Mouse (Mus musculus): ENCODE measurements at regions not wholly inside any gene's neighbourhood (a gene's known extent, or its start where the extent isn't known, plus 50 kb on each side); places are given as distances from the start of the nearest gene placed in this dataset.
A peak's percentile ranks its signal among the peaks of the same experiment; 100 is the strongest.

- Histone ChIP-seq H3K4me1 (ENCODE audit: control insufficient read depth, insufficient read depth, low read length) (no peaks in the 10 kb centered on the region), H3K4me2 (replicated peaks; ENCODE audit: low read depth, low read length, severe bottlenecking) (no peak overlapping the region), H3K27me3 (ENCODE audit: control insufficient read depth, insufficient read depth, low read length) (no peaks in the 10 kb centered on the region), H3K27ac (replicated peaks; ENCODE audit: low read depth, low read length) (no peak overlapping the region), H3K36me3 (ENCODE audit: control insufficient read depth, insufficient read depth, low read length) (no peaks in the 10 kb centered on the region), H3K4me3 (replicated peaks; ENCODE audit: low read length) (no peak overlapping the region), H3K9ac (ENCODE audit: low read depth, low read length, severe bottlenecking) (no peak overlapping the region), H3K9me3 (ENCODE audit: control insufficient read depth, low read length) (no peaks in the 10 kb centered on the region)
- no peak for TF ChIP-seq POLR2A (IDR thresholded peaks at IDR 0.05; ENCODE audit: borderline replicate concordance, extremely low read depth, insufficient read depth, insufficient read length)
- 45% methylated on average over 3 of the region's 3 CpGs for WGBS
- DNase-seq (ENCODE audit: low spot score) (peak; percentile 31), ATAC-seq (ENCODE audit: low FRiP score, low read depth) (no peak)
Observed at GRCm38 (mm10) chr10:103715080-103715725, 347.6 kb downstream of the Slc6a15 start.

GRCm38 (mm10) chr10:103718998-103719662 lies 351.5 kb downstream of the Slc6a15 start:
- DNase-seq (ENCODE audit: low spot score) (no peak), ATAC-seq (ENCODE audit: low FRiP score, low read depth) (no peak)
- TF ChIP-seq POLR2A (IDR thresholded peaks at IDR 0.05; ENCODE audit: borderline replicate concordance, extremely low read depth, insufficient read depth, insufficient read length), result no peak
- Histone ChIP-seq H3K4me3 (replicated peaks; ENCODE audit: low read length) (no peak overlapping the region), H3K27me3 (ENCODE audit: control insufficient read depth, insufficient read depth, low read length) (no peaks in the 10 kb centered on the region), H3K4me2 (replicated peaks; ENCODE audit: low read depth, low read length, severe bottlenecking) (no peak overlapping the region), H3K36me3 (ENCODE audit: control insufficient read depth, insufficient read depth, low read length) (no peaks in the 10 kb centered on the region), H3K9me3 (ENCODE audit: control insufficient read depth, low read length) (no peaks in the 10 kb centered on the region), H3K27ac (replicated peaks; ENCODE audit: low read depth, low read length) (no peak overlapping the region), H3K4me1 (ENCODE audit: control insufficient read depth, insufficient read depth, low read length) (no peaks in the 10 kb centered on the region), H3K9ac (ENCODE audit: low read depth, low read length, severe bottlenecking) (no peak overlapping the region)
- 60% methylated on average over 8 of the region's 8 CpGs for WGBS

GRCm38 (mm10) chr10:103726680-103727079 lies 359.1 kb downstream of the Slc6a15 start:
- ATAC-seq (ENCODE audit: low FRiP score, low read depth) (peak; percentile 91), DNase-seq (ENCODE audit: low spot score) (peak; percentile 36)
- no peaks in the 10 kb centered on the region for H3K27me3 ChIP-seq (ENCODE audit: control insufficient read depth, insufficient read depth, low read length)
- no peaks in the 10 kb centered on the region for H3K4me1 ChIP-seq (ENCODE audit: control insufficient read depth, insufficient read depth, low read length)
- no peaks in the 10 kb centered on the region for H3K36me3 ChIP-seq (ENCODE audit: control insufficient read depth, insufficient read depth, low read length)
- H3K4me3 ChIP-seq (replicated peaks; ENCODE audit: low read length), result no peak overlapping the region
- no peak overlapping the region for H3K9ac ChIP-seq (ENCODE audit: low read depth, low read length, severe bottlenecking)
- no peak overlapping the region for H3K4me2 ChIP-seq (replicated peaks; ENCODE audit: low read depth, low read length, severe bottlenecking)
- H3K9me3 ChIP-seq (ENCODE audit: control insufficient read depth, low read length), result no peaks in the 10 kb centered on the region
- no peak for TF ChIP-seq POLR2A (IDR thresholded peaks at IDR 0.05; ENCODE audit: borderline replicate concordance, extremely low read depth, insufficient read depth, insufficient read length)
- H3K27ac ChIP-seq (replicated peaks; ENCODE audit: low read depth, low read length), result no peak overlapping the region

- no peak overlapping the region for H3K9ac ChIP-seq (ENCODE audit: low read depth, low read length, severe bottlenecking)
- H3K4me3 ChIP-seq (replicated peaks; ENCODE audit: low read length), result no peak overlapping the region
- no peak for TF ChIP-seq POLR2A (IDR thresholded peaks at IDR 0.05; ENCODE audit: borderline replicate concordance, extremely low read depth, insufficient read depth, insufficient read length)
- WGBS, result 53% methylated on average over 1 of the region's 1 CpGs
- H3K27ac ChIP-seq (replicated peaks; ENCODE audit: low read depth, low read length), result no peak overlapping the region
- no peaks in the 10 kb centered on the region for H3K9me3 ChIP-seq (ENCODE audit: control insufficient read depth, low read length)
- H3K36me3 ChIP-seq (ENCODE audit: control insufficient read depth, insufficient read depth, low read length), result no peaks in the 10 kb centered on the region
- H3K4me2 ChIP-seq (replicated peaks; ENCODE audit: low read depth, low read length, severe bottlenecking), result no peak overlapping the region
- H3K4me1 ChIP-seq (ENCODE audit: control insufficient read depth, insufficient read depth, low read length), result no peaks in the 10 kb centered on the region
- ATAC-seq (ENCODE audit: low FRiP score, low read depth), result no peak
- no peak for DNase-seq (ENCODE audit: low spot score)
- no peaks in the 10 kb centered on the region for H3K27me3 ChIP-seq (ENCODE audit: control insufficient read depth, insufficient read depth, low read length)
Observed at GRCm38 (mm10) chr10:103731522-103731921, 363.9 kb downstream of the Slc6a15 start.

- H3K9me3 ChIP-seq (ENCODE audit: control insufficient read depth, low read length), result no peaks in the 10 kb centered on the region
- WGBS, result 66% methylated on average over 5 of the region's 5 CpGs
- no peak for ATAC-seq (ENCODE audit: low FRiP score, low read depth)
Observed at GRCm38 (mm10) chr10:103731981-103732380, 364.4 kb downstream of the Slc6a15 start.

More at GRCm38 (mm10) chr10:103731981-103732380, 364.4 kb downstream of the Slc6a15 start:
- H3K27me3 ChIP-seq (ENCODE audit: control insufficient read depth, insufficient read depth, low read length), result no peaks in the 10 kb centered on the region
- no peak for TF ChIP-seq POLR2A (IDR thresholded peaks at IDR 0.05; ENCODE audit: borderline replicate concordance, extremely low read depth, insufficient read depth, insufficient read length)
- no peak overlapping the region for H3K4me3 ChIP-seq (replicated peaks; ENCODE audit: low read length)
- no peak for DNase-seq (ENCODE audit: low spot score)
- H3K4me1 ChIP-seq (ENCODE audit: control insufficient read depth, insufficient read depth, low read length), result no peaks in the 10 kb centered on the region
- no peak overlapping the region for H3K27ac ChIP-seq (replicated peaks; ENCODE audit: low read depth, low read length)
- H3K4me2 ChIP-seq (replicated peaks; ENCODE audit: low read depth, low read length, severe bottlenecking), result no peak overlapping the region
- H3K36me3 ChIP-seq (ENCODE audit: control insufficient read depth, insufficient read depth, low read length), result no peaks in the 10 kb centered on the region
- H3K9ac ChIP-seq (ENCODE audit: low read depth, low read length, severe bottlenecking), result no peak overlapping the region

Data from limb, embryonic 14.5 days (tissue).